Mouse (Mus musculus) heart, postnatal 4 days (tissue): ENCODE measurements around the gene Tmem177. TPM values are rescaled to one million over a fixed set of nuclear protein-coding genes. Genes with fewer than 3 reads are reported as not detected.

Source experiments
- DNase-seq: peaks from one replicate; pipeline ENCODE4 v3.0.0; 2021
- total RNA-seq, 2 experiments: library from RNA; stranded (reverse); gene quantifications; 2 replicates each; pipeline ENCODE4 v1.2.3; 2021

Tmem177 gene
- 1 to 10 TPM; 7.3 to 8.3 TPM for total RNA-seq

DNA sequence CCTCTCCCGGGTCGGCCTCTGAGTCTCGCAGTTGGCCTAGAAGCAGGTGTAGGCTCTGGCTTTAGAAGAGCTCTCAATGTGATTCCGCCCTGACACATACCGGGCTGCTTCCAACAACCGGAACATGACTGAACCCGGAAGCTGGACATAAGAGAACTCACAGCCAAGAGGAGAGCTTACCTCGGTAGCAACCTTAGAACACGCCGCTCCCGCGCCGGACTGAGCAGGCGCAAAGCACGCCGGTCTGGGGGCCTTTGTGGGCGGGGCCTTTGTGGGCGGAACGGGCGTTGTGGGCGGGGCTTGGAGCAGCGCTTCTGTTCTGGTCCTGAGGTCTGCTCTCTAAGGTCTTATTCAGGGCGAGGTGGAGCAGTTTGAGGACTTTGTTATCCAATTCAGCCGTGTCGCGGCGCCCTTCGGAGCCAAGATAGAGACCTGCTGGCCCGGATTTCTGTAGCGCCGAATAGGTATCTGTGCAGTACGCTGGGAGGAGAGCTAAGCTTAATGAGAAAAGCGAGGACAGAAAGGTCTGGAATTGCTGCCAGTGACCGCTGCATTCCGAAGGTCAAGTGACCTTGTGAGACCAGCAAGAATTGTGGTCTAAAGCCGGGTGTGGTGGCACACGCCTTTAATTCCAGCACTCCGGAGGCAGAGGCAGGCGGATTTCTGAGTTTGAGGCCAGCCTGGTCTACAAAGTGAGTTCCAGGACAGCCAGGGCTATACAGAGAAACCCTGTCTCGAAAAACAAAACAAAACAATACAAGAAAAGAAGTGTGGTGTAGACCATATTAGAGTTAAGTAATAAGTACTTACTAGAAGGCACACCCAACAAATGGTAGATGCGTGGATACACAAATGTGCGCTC, at the start of gene Tmem177:
Gene Tmem177, minus strand, starts transcription at position 256 of the 862 bp plus-strand sequence.
- peak; percentile 97 for DNase-seq

DNA sequence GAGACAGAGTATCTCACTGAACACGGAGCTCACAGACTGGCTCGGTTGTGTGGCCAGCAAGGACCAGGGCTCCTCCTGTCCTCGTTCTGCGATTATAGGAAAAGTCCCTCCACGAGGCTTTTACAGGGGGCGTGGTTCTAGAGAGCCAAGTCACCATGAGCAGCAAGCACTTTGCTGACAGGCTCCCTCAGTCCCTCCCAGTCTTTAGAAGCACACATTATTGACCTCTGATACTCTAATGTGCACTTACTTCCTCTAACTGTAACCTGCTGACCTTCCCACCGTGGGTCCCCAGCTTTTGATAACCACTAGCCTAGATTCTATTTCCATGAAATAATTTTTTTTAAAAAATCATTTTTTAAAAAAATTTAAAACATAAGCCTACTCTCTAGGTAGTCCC, 46.9 kb upstream of the Tmem177 start:
- DNase-seq = no peak

DNA sequence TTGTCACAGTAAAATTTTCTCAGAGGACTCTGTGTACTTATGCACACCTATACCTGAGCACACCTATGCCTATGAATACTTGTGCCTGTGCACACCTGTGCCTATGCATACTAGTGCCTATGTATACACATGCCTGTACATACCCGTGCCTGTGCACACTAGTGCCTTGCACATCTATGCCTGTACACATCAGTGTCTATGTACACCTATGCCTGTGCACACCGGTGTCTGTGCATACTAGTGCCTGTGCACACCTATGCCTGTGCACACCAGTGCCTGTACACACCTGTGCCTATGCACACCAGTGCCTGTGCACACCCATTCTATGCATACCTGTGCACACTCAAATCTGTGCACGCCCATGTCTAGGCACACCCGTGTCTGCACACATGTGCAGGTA, 46.5 kb upstream of the Tmem177 start:
- DNase-seq = no peak

DNA sequence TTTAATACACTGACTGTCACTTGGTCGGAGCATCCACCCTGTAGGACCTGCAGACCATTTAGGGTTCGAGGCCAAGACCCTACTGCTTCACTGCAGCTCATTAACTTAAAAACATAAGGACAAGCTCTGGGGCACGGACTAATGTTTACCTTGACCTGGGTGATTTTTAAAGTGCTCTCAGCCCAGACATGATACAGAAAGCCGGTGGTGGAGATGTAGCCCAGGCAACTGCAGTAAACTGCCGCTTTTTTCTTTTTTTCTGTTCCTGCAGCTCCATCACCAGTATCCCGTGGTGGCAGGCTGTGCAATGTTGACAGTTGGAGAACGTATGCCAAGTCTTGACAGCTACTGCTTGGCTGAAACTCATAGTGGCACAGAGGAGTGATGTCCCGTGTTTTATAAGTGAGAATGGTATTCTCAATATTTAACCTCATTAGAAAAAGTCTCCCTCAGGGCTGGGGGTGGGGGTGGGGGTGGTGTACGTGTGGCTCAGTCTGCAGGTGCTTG, 44.8 kb upstream of the Tmem177 start:
- DNase-seq = no peak

DNA sequence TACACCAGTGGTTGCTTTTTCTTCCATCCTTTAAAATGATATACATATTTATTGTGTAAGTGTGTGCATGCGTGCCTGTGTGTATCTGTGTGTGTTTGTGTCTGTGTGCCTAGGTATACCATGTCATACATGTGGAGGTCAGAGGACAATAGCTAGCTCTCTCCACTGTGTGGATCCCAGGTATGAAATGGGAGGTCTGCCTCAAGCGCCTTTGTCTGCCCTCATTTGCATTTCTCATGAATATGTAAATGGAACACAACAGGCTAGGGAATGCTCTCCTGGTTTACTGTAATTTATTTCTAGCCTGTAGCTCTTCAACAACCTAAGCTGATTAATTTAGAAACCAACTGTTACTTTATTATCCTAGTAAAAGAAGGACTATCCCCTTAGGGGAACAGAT, 41.7 kb upstream of the Tmem177 start:
- DNase-seq = no peak

DNA sequence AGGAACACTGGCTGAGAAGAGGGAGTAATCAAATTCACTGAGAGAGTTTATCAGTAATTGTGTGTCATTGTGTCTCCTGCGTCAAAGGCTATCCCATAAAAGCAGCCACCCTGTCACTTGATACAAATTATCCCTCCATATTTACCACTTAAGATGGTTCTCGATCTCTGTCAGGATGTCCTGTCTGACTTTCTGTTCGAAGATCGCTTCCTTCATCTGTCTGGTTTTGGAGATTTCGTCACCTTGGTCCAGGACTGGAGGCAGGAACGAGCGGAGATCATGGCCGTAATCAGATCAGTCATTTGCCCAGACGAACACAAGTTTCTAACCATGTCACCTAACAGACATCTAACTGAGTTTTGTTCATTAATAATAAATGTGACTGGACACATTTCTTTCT, 40.4 kb upstream of the Tmem177 start:
- DNase-seq = no peak

DNA sequence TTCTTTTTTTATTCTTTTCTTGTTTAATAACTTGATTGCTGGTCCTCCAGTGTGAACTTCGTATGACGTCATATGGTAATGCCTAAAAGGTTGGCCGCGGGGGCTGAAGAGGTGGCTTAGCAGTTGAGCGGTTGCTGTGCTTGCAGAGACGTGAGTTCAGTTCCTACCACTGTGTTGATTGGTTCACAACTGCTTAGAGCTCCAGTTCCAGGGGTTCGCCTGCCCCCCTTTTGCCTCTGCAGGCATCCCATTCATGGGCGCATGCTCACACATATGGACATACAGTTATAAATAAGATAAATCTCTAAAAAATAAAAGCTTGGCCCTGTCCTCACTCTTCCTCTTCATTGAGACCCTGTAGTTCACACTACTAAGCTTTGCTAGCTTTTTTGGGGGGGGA, 37.1 kb upstream of the Tmem177 start:
- DNase-seq = no peak

DNA sequence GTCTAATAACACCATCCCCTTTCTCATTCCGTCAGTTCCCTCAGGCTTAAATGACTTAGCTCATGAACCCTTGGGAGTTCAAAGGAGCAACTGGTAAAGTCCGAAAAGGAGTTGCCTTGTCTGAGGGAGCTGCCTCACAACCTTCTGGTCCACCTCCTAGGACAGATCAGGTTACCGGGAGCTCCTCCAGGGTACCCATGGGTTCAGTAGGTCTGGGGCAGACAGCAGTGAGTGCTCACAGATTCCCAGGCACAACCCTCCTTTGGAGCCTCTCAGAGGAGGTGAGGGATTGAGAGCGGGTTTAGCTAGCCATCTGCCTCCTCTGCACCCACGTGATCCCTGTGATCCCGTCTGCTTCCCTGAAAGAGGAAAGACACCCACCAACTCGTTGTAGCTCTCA, 23.9 kb upstream of the Tmem177 start:
- no peak for DNase-seq

DNA sequence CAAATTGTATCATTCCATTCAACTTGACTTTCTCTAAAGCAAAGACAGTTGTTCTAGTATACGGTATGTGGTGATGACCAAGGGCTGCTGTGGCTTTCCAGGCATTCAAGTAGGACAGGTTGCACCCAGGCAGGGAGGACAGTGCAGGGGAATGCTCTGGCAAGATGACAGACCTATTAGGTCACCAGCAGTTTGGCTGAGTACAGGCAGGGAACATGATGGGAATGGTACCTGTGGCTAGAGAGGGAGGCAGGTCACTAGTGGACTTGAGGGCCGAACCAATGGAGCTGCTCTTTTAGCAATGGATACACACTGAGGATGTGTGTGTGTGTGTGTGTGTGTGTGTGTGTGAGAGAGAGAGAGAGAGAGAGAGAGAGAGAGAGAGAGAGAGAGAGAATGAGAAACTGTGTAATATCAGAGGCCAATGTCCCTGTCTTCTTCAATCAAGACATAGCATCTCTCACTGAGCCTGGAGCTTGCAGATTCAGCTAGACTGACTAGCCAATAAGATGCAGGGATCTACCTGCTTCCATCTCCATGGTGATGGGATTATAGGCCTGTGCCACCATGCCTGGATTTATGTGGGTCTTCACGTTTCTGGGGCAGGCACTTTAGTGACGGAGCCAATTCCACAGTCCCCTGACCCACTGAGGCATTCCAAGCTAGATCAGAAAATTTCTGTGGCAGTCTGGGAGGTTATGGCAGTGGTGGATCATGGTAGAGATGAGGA, 18.6 kb upstream of the Tmem177 start:
- no peak for DNase-seq

DNA sequence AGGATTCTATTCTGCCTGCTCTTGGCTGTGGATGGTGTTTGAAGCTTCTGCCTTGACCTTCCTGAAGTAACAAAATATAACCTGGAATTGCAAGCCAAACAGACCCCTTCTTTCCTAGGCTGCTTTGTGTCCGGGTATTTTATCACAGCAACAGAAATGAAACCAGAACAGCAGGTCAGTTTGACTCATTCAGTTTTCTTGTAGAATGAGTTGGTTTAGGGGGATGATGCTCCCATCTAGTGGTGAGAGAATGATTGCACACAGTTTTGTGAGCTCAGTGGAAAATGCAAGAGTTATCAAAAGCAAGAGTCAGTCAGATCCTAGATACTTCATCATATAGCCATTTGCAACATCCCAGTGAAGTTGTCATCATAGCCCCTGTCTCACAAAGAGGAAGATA, 16.7 kb upstream of the Tmem177 start:
- peak; percentile 16 for DNase-seq

DNA sequence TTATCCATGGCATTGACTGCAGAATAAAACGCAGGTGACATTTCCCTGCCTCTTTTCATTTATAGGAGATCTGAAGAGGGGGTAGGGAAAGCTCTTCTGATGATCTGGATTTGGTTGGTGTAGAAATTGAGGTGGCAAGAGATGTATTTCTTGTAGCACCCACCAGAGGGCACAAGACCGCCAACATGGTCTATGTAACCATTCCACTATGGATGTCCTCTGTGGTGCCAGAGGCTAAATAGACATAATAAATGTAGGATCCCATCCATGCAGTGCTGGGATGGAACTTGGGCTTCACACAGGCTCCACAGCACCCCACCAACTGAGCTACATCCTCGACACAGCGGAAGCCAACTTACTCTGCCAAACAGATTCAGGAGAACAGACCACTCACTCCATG, 6.3 kb upstream of the Tmem177 start:
- peak; percentile 30 for DNase-seq

DNA sequence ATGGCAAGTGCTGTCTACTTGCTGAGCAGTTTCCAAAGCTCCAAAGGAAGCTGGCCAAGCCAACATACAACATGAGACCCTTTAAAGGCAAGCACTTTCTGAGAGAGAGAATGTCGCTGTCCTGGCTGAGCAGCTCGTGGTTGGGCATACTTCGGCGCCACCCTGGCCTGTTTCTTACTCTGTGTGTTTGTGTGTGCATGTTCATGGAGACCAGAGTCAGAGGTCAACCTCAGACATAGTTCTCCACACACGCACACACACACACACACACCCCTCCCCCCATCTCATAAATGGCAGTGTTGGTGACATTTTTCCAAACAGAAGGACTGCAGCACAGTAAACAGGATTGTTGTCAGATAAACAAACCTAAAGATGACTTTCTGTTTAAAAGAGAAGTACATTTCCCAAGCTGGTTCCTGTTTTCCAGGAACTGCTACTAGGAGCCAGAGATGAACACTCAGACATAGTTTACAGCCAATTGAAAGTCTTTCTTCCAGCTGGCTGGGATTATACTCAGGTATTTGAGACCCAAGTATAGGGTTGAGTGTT, 3.9 kb upstream of the Tmem177 start:
- DNase-seq = no peak

DNA sequence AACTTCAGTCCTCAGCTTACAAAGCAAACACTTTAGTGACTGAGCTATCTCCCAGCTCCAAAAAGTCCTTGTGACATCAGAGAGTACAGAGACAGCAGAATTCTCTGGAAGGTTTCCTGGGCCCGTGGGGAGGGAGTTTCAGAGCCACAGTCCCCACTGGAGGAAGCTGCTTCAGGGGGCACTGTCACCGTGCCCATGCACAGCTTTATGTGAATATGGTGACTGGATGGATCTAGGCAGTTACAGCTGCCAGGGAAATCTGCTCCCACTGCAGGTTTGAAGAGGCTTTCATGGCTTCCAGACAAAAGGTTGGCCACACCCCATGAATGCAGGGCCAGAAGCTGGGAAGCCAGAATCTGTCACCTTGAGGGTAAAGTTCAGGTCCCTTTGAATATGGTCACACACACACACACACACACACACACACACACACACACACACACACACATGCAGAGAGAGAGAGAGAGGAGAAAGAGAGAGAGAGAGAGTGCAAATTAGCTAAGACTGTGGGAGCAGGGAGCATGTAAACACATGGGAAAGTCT, 5.7 kb downstream of the Tmem177 start:
- no peak for DNase-seq

DNA sequence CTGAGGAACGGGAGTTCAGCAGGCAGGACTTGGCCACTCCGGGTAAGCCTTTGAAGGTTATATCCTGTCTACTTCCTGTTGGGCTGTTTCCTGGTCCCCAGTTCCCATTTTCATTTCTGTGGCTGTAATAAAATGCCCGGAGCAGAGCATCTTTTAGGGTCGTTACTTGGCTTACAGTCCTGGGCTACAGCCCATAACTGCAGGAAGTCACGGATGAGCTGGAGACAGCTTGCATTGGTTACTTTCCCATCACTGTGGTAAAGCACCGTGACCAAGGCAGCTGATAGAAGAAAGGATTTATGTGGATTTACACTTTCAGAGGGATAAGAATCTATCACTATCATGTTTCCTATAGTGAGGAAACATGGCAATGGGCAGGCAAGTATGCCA, 9.8 kb downstream of the Tmem177 start:
- no peak for DNase-seq

DNA sequence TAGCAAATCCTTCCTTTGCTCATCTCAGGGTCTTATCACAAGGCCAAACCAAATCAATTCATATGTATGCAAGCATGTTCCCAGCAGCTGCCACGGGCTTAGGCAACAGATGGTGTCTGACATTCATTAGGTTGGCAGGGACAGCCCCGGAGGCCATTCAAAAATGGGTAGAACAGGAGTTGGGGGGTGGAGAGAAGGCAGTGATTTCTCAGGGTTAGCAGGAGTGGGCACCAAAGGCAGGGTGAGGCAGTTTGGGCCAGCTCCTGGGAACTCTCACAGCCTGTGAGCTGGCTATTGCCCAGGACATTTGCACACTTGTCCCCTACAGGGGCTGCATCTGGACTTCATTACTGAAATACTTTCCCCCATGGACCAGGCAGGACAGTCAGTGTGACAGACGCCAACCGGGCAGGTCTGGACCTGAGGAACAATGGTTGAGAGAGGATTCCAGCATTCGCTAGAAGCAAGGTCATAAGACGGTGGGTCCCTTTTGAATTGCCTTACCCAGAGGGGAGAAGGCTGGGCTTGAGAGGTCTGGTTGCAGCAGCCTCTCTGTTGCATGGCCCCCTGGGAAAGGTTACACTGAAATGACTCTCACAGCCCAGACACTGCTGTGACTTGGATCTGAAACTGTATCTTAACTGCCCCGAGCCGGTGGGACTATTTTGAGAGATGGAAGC, 10.3 kb downstream of the Tmem177 start:
- DNase-seq = no peak

DNA sequence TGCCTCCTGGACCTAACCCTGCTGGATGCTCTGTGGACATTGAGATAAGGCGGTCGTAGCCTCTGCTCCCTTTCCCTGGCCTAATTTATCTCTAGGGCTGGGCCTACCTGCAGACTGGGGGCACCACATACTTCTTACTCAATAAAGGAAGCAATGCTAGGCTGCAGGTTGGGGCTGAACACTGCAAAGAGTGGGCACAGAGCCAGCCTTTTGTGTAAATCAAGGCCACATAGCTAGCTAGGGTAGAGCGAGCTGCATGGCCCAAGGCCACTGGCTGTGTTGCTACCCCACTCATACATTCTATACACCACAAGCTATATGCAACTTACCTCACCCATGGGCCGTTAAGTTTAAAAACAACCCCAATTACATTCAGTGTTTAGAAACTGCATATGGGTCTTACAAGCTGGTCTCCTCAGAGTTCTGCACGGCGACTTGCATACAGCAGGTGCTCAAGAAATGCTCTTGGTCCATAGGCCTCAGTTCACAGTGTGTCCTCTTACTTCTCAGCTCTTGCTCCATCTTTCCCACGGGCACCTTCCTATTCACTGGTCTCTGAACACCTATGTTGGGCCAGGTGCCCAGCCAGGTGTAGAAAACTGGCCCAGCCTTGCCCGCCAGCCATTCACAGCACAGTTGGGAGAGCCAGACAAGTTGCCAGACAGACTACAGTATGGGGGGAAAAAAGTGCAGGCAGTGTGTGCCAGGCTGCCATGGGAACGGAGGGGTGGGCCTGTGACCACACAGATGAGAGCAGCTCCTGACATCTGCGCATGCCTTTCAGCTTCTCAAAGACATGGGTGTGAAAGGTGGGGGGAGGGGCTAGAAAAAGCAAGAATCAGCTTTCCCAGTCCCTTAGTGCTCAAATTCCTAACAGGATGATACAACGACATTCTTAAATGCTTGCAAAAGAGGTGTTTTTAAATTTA, 13.5 kb downstream of the Tmem177 start:
- no peak for DNase-seq

DNA sequence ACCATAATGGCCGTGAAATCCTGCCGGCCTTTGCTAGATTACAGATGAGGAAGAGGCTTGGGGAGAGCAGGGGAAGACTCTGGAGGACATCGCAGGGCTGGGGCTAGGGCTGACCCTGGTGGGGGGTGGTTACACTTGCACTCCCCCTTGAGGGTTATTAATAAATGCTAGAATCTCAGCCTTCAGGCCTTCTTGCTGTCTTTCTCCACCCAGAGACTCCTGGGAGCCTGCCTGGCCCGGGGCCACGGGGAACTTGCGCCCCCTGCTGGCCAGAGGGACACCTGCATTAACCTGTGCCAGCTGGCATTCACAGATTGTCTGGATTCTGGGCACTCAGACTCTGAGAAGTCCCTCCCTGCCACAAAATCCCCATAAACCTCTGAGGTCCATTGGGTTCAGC, 18.1 kb downstream of the Tmem177 start:
- peak; percentile 73 for DNase-seq

DNA sequence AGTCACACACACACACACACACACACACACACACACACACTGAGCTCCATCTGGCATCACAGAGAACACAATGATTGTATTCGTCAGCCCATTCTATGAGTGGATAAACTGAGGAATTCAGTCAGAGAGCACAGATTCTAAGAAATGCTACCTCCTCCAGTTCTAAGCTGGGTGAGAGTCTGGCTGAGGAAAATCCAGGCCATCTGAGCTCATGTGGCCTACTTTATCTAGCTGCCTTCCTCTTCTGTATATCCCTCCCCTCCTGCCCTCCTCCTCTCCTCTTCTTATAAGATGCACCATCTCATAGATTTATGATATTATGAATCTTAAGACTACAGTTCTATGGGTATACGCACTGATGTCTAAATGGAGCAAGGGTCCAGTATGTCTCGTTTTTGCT, 19.4 kb downstream of the Tmem177 start:
- DNase-seq = no peak

DNA sequence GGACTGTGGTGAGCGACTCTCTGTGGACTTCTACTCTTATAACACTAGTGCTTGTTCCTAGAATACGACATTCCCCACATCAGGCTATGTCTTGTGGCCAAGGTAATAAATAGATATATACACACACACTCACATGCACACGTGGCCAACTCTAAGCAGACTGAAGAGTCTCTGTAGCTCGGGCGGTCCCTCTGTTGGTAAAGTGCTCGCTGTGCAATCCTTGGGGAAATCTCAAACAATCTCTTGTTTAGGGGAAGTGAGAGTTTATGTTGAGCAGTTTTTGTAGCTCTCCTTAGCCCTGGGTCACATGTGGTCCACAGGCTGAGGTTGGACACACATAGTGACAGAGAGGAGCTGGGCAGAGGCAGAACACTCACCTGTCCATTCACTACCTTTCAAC, 20.1 kb downstream of the Tmem177 start:
- no peak for DNase-seq

DNA sequence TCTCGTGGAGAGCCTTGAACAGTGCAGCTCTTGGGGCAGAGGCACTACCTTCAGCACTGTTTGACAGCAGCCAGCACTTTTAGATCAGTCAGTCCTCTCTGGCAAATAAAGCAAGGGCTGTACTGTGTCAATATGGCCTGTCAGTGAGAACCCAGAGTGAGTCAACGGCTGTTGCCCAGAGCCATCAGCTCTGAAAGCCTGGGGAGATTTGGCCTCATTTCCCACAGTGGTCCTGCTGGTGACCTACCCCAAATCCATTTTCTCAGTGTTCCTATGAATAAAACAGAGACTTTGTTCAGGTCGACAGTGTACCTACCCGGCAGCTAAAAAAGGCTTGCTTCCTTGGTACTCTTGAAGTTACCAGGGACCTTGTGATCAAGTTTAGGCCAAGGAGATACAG, 21.1 kb downstream of the Tmem177 start:
- DNase-seq = no peak

DNA sequence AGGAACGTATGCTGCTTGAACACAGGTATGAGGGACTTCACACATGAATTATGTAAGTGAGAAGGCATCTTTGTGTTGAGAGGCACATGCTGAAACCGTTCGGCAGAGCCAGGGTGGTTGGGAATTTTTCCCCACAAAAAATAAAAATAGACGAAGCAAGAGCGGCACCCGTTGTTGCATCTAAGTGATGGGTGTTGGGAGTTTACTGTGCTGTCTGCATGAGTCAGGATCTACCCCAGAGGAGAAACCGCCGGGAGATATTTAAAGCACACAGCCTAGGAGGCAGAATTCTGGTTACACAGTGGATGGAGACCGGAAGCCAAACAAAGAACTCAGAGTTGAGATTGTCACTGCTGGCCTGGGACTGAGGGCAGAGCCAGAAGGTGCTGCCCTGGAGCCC, 21.9 kb downstream of the Tmem177 start:
- DNase-seq = no peak

DNA sequence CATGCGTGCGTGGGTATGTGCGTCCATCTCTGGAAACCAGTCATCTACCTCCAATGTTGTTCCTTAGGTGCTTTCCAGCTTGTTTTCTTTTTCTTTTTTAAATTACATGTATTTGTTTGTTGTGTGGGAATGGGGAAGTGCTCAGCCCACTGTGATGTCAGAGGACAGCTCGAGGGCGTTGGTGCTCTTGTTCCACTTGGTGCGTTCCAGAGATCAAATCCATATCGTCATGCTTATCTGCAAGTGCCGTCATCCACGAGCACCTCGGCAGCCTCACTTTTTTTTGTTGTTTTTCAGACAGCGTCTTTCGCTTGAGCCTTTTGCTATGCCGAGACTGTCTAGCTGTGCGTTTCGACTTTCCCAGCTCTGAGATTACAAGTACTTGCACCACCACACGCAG, 23.7 kb downstream of the Tmem177 start:
- no peak for DNase-seq
